Mouse (Mus musculus): ENCODE results near the gene Filip1l. TPM values are rescaled to one million over a fixed set of nuclear protein-coding genes. Genes with fewer than 3 reads are reported as not detected.
A peak's percentile ranks its signal among the peaks of the same experiment; 100 is the strongest.

Gene Filip1l
- polyA plus RNA-seq, 1 experiment from 2014 or later = 56.2 TPM

GRCm38 (mm10) chr16:57398387-57399214, 45.7 kb downstream of the Filip1l start:
- H3K9me3 ChIP-seq (replicated peaks; ENCODE audit: control insufficient read depth, low read length) = no peaks in the 10 kb centered on the region
- WGBS = 60% methylated on average over 18 of the region's 18 CpGs
- no peaks in the 10 kb centered on the region for H3K27me3 ChIP-seq (ENCODE audit: control insufficient read depth, insufficient read depth, low read length)
- H3K4me1 ChIP-seq (ENCODE audit: control insufficient read depth, insufficient read depth, low read length) = peaks cover 5% of the 10 kb centered on the region; the same call in 1 of the 2 replicates
- H3K4me2 ChIP-seq (ENCODE audit: low read depth, low read length) = no peak overlapping the region
- no peak for ATAC-seq (ENCODE audit: insufficient read depth, low FRiP score)
- H3K9ac ChIP-seq (ENCODE audit: low read length) = no peak overlapping the region
- H3K36me3 ChIP-seq (ENCODE audit: control insufficient read depth, insufficient read depth, low read length) = no peaks in the 10 kb centered on the region
- no peak overlapping the region for H3K27ac ChIP-seq (ENCODE audit: low read length)
- no peak overlapping the region for H3K4me3 ChIP-seq (replicated peaks; ENCODE audit: low read length)

GRCm38 (mm10) chr16:57399566-57399965, 46.7 kb downstream of the Filip1l start:
- Histone ChIP-seq H3K27me3 (ENCODE audit: control insufficient read depth, insufficient read depth, low read length) (no peaks in the 10 kb centered on the region), H3K27ac (ENCODE audit: low read length) (no peak overlapping the region), H3K9ac (ENCODE audit: low read length) (no peak overlapping the region), H3K4me3 (replicated peaks; ENCODE audit: low read length) (no peak overlapping the region), H3K9me3 (replicated peaks; ENCODE audit: control insufficient read depth, low read length) (no peaks in the 10 kb centered on the region), H3K4me2 (ENCODE audit: low read depth, low read length) (no peak overlapping the region), H3K36me3 (ENCODE audit: control insufficient read depth, insufficient read depth, low read length) (no peaks in the 10 kb centered on the region), H3K4me1 (ENCODE audit: control insufficient read depth, insufficient read depth, low read length) (peaks cover 5% of the 10 kb centered on the region; the same call in 1 of the 2 replicates)
- 83% methylated on average over 10 of the region's 10 CpGs for WGBS
- ATAC-seq (ENCODE audit: insufficient read depth, low FRiP score) = no peak

- peak; percentile 23; the same call in 1 of the 2 replicates for ATAC-seq (ENCODE audit: insufficient read depth, low FRiP score)
- no peak overlapping the region for H3K4me2 ChIP-seq (ENCODE audit: low read depth, low read length)
- 34% methylated on average over 6 of the region's 6 CpGs for WGBS
Observed at GRCm38 (mm10) chr16:57401702-57402101, 48.8 kb downstream of the Filip1l start.

DNA sequence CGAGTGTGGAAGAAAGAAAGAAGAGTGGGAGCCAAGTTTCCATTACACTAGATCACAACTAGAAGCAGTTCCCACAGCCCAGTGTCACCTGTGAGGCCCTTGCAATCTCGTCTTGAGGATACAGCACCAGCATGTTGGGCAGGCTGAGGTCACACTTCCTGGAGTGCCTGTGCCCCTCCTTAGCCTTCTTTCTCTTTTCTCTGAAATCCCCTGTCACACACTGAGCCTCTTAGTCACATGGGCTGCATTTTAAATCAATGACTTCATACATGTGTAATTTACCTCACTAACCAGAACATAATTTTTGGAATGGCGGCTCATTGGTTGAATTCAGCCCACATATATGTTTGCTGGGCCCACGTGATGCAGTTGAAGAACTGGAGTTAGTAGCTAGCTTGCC, 50.0 kb downstream of the Filip1l start:
- 80% methylated on average over 4 of the region's 4 CpGs for WGBS
- Histone ChIP-seq H3K27ac (ENCODE audit: low read length) (no peak overlapping the region), H3K9me3 (replicated peaks; ENCODE audit: control insufficient read depth, low read length) (no peaks in the 10 kb centered on the region), H3K4me1 (ENCODE audit: control insufficient read depth, insufficient read depth, low read length) (peaks cover 5% of the 10 kb centered on the region; the same call in 1 of the 2 replicates), H3K9ac (ENCODE audit: low read length) (no peak overlapping the region), H3K4me2 (ENCODE audit: low read depth, low read length) (no peak overlapping the region), H3K27me3 (ENCODE audit: control insufficient read depth, insufficient read depth, low read length) (no peaks in the 10 kb centered on the region), H3K4me3 (replicated peaks; ENCODE audit: low read length) (no peak overlapping the region), H3K36me3 (ENCODE audit: control insufficient read depth, insufficient read depth, low read length) (no peaks in the 10 kb centered on the region)
- ATAC-seq (ENCODE audit: insufficient read depth, low FRiP score) = no peak

More at GRCm38 (mm10) chr16:57401702-57402101, 48.8 kb downstream of the Filip1l start:
- no peaks in the 10 kb centered on the region for H3K9me3 ChIP-seq (replicated peaks; ENCODE audit: control insufficient read depth, low read length)
- peak overlapping the region; percentile 78 for H3K27ac ChIP-seq (ENCODE audit: low read length)
- H3K9ac ChIP-seq (ENCODE audit: low read length) = no peak overlapping the region
- H3K4me1 ChIP-seq (ENCODE audit: control insufficient read depth, insufficient read depth, low read length) = peaks cover 5% of the 10 kb centered on the region; the same call in 1 of the 2 replicates
- no peak overlapping the region for H3K4me3 ChIP-seq (replicated peaks; ENCODE audit: low read length)
- no peaks in the 10 kb centered on the region for H3K36me3 ChIP-seq (ENCODE audit: control insufficient read depth, insufficient read depth, low read length)
- no peaks in the 10 kb centered on the region for H3K27me3 ChIP-seq (ENCODE audit: control insufficient read depth, insufficient read depth, low read length)

DNA sequence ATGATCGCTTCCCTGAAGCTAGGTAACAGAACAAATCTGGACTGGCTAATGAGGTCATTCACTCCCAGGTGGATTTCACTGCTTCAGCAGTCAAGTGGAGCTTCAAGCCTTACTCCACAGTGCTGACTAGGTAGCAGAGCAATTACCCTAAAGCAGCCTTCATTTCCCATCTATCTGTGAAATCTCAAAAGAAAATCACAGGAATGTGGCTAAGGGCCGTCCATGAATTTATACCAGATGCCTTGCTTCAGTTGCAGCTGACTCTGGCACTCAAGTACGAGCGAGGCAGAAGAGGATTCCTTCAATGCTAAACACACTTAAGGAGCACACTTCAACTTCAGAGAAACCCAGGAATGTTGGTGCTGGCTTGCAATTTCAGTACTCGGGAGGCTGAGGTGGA, 50.9 kb downstream of the Filip1l start:
- H3K9ac ChIP-seq (ENCODE audit: low read length) = no peak overlapping the region
- H3K9me3 ChIP-seq (replicated peaks; ENCODE audit: control insufficient read depth, low read length) = no peaks in the 10 kb centered on the region
- H3K4me1 ChIP-seq (ENCODE audit: control insufficient read depth, insufficient read depth, low read length) = peaks cover 5% of the 10 kb centered on the region; the same call in 1 of the 2 replicates
- no peak overlapping the region for H3K4me3 ChIP-seq (replicated peaks; ENCODE audit: low read length)
- no peak for ATAC-seq (ENCODE audit: insufficient read depth, low FRiP score)
- H3K4me2 ChIP-seq (ENCODE audit: low read depth, low read length) = no peak overlapping the region
- no peaks in the 10 kb centered on the region for H3K36me3 ChIP-seq (ENCODE audit: control insufficient read depth, insufficient read depth, low read length)
- no peaks in the 10 kb centered on the region for H3K27me3 ChIP-seq (ENCODE audit: control insufficient read depth, insufficient read depth, low read length)
- WGBS = 58% methylated on average over 5 of the region's 5 CpGs
- no peak overlapping the region for H3K27ac ChIP-seq (ENCODE audit: low read length)

GRCm38 (mm10) chr16:57412766-57413165, 59.9 kb downstream of the Filip1l start:
- 38% methylated on average over 4 of the region's 4 CpGs for WGBS
- no peak overlapping the region for H3K4me2 ChIP-seq (ENCODE audit: low read depth, low read length)

DNA sequence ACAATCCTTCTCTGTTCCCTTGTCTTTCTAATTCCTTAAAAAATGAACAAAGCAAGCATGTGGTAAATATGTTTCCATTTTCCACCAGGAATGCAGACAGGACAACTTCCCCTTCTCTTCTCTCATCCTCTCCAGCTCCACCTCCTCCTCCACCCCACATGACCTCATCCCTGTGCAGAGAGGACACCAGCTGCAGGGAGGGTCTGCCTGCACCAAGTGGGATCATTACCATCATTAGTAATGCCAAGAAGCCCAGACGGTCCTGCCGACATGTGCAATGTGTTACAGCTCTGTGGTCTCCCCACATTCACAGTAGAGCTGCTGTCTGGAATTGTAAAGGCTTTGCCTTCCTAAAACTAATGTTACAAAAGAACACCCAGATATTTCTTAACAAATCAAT, 63.2 kb downstream of the Filip1l start:
- no peak overlapping the region for H3K4me2 ChIP-seq (ENCODE audit: low read depth, low read length)
- no peaks in the 10 kb centered on the region for H3K27me3 ChIP-seq (ENCODE audit: control insufficient read depth, insufficient read depth, low read length)
- no peak for ATAC-seq (ENCODE audit: insufficient read depth, low FRiP score)
- 40% methylated on average over 2 of the region's 2 CpGs for WGBS
- peaks cover 8% of the 10 kb centered on the region for H3K4me1 ChIP-seq (ENCODE audit: control insufficient read depth, insufficient read depth, low read length)
- no peak overlapping the region for H3K27ac ChIP-seq (ENCODE audit: low read length)
- H3K36me3 ChIP-seq (ENCODE audit: control insufficient read depth, insufficient read depth, low read length) = no peaks in the 10 kb centered on the region
- H3K9ac ChIP-seq (ENCODE audit: low read length) = no peak overlapping the region
- no peaks in the 10 kb centered on the region for H3K9me3 ChIP-seq (replicated peaks; ENCODE audit: control insufficient read depth, low read length)
- no peak overlapping the region for H3K4me3 ChIP-seq (replicated peaks; ENCODE audit: low read length)

More at GRCm38 (mm10) chr16:57412766-57413165, 59.9 kb downstream of the Filip1l start:
- no peak overlapping the region for H3K9ac ChIP-seq (ENCODE audit: low read length)
- no peaks in the 10 kb centered on the region for H3K27me3 ChIP-seq (ENCODE audit: control insufficient read depth, insufficient read depth, low read length)
- no peak overlapping the region for H3K27ac ChIP-seq (ENCODE audit: low read length)
- H3K4me1 ChIP-seq (ENCODE audit: control insufficient read depth, insufficient read depth, low read length) = no peaks in the 10 kb centered on the region
- ATAC-seq (ENCODE audit: insufficient read depth, low FRiP score) = no peak
- H3K36me3 ChIP-seq (ENCODE audit: control insufficient read depth, insufficient read depth, low read length) = no peaks in the 10 kb centered on the region
- no peak overlapping the region for H3K4me3 ChIP-seq (replicated peaks; ENCODE audit: low read length)
- no peaks in the 10 kb centered on the region for H3K9me3 ChIP-seq (replicated peaks; ENCODE audit: control insufficient read depth, low read length)

- Histone ChIP-seq H3K9ac (ENCODE audit: low read length) (no peak overlapping the region), H3K4me3 (replicated peaks; ENCODE audit: low read length) (no peak overlapping the region), H3K27me3 (ENCODE audit: control insufficient read depth, insufficient read depth, low read length) (no peaks in the 10 kb centered on the region), H3K4me2 (ENCODE audit: low read depth, low read length) (no peak overlapping the region), H3K27ac (ENCODE audit: low read length) (no peak overlapping the region), H3K36me3 (ENCODE audit: control insufficient read depth, insufficient read depth, low read length) (no peaks in the 10 kb centered on the region), H3K9me3 (replicated peaks; ENCODE audit: control insufficient read depth, low read length) (no peaks in the 10 kb centered on the region), H3K4me1 (ENCODE audit: control insufficient read depth, insufficient read depth, low read length) (peaks cover 17% of the 10 kb centered on the region)
- WGBS = 74% methylated on average over 9 of the region's 9 CpGs
- no peak for ATAC-seq (ENCODE audit: insufficient read depth, low FRiP score)
Observed at GRCm38 (mm10) chr16:57417017-57417416, 64.1 kb downstream of the Filip1l start.

DNA sequence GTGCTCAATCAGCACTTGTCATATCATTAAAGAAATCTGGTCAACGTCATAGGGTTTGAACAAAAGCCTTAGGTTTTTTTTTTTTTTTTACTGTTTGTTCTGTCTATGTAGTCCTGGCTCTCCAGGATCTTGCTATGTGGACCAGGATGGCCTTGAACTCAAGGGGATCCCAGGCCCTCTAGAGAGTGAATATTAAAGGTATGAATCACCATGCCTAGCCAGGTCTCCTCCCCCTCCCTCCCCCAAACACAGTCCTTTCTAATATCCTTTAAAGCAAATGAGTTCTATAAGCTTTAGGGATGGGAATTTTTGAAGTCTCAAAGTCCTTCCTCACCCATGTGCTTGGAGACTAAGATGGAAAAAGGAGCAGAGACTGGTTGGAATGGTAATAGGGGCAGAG, 65.1 kb downstream of the Filip1l start:
- WGBS = 51% methylated on average over 1 of the region's 1 CpGs
- no peak overlapping the region for H3K9ac ChIP-seq (ENCODE audit: low read length)
- no peaks in the 10 kb centered on the region for H3K27me3 ChIP-seq (ENCODE audit: control insufficient read depth, insufficient read depth, low read length)
- H3K36me3 ChIP-seq (ENCODE audit: control insufficient read depth, insufficient read depth, low read length) = no peaks in the 10 kb centered on the region
- H3K4me3 ChIP-seq (replicated peaks; ENCODE audit: low read length) = no peak overlapping the region
- H3K9me3 ChIP-seq (replicated peaks; ENCODE audit: control insufficient read depth, low read length) = no peaks in the 10 kb centered on the region
- H3K4me1 ChIP-seq (ENCODE audit: control insufficient read depth, insufficient read depth, low read length) = peaks cover 20% of the 10 kb centered on the region
- H3K4me2 ChIP-seq (ENCODE audit: low read depth, low read length) = no peak overlapping the region
- no peak overlapping the region for H3K27ac ChIP-seq (ENCODE audit: low read length)
- ATAC-seq (ENCODE audit: insufficient read depth, low FRiP score) = no peak

All from stomach, embryonic 16.5 days (tissue).